Mouse (Mus musculus): ENCODE measurements around the gene Apold1. TPM values are rescaled to one million over a fixed set of nuclear protein-coding genes. Genes with fewer than 3 reads are reported as not detected.

Gene Apold1
- polyA plus RNA-seq, 1 experiment from 2014 or later: 4.3 TPM

DNA sequence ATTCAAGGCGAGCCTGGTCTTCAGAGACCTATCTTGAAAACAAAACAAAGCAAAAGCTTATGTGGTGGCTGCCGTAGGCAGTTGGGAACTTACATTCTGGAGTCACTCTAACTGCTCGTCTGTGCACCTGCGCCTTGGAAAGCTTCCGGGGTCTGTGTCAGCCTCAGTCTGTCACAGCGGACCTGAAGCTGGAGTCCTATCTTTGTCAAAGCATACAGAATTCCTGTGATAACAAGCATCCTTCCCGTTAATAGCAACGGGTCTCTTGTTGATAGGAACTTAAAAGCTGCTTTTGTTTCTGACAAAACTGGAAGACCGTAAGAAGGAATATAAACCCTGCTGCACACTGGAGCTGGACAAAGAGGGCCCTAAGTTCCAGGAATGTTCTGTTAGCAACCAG lies 6.9 kb downstream of the Apold1 start:
- ATAC-seq (ENCODE audit: low FRiP score, low TSS enrichment) (no peak), DNase-seq (no peak)
- no peaks in the 10 kb centered on the region for H3K9me3 ChIP-seq (ENCODE audit: control insufficient read depth, low read length)
- H3K4me3 ChIP-seq (replicated peaks; ENCODE audit: low read depth, low read length): no peak overlapping the region
- no peak overlapping the region for H3K9ac ChIP-seq (replicated peaks; ENCODE audit: low read length)
- no peaks in the 10 kb centered on the region for H3K27me3 ChIP-seq (ENCODE audit: control insufficient read depth, insufficient read depth, low read length)
- no peaks in the 10 kb centered on the region for H3K36me3 ChIP-seq (ENCODE audit: control insufficient read depth, insufficient read depth, low read length)
- no peak overlapping the region for H3K4me2 ChIP-seq (ENCODE audit: low read length)
- WGBS: 85% methylated on average over 9 of the region's 9 CpGs
- H3K27ac ChIP-seq (replicated peaks; ENCODE audit: low read depth, low read length): no peak overlapping the region
- H3K4me1 ChIP-seq (ENCODE audit: control insufficient read depth, insufficient read depth, low read length): 0 out of 2 replicates have a peak, but pooled peaks cover under 1% of the 10 kb centered on the region

- Histone ChIP-seq H3K4me2 (ENCODE audit: low read length) (no peak overlapping the region), H3K9me3 (ENCODE audit: control insufficient read depth, low read length) (no peaks in the 10 kb centered on the region), H3K4me3 (replicated peaks; ENCODE audit: low read depth, low read length) (no peak overlapping the region), H3K27ac (replicated peaks; ENCODE audit: low read depth, low read length) (no peak overlapping the region), H3K9ac (replicated peaks; ENCODE audit: low read length) (no peak overlapping the region), H3K36me3 (ENCODE audit: control insufficient read depth, insufficient read depth, low read length) (no peaks in the 10 kb centered on the region), H3K4me1 (ENCODE audit: control insufficient read depth, insufficient read depth, low read length) (no peaks in the 10 kb centered on the region), H3K27me3 (ENCODE audit: control insufficient read depth, insufficient read depth, low read length) (no peaks in the 10 kb centered on the region)
- WGBS: 91% methylated on average over 6 of the region's 6 CpGs
- DNase-seq (no peak), ATAC-seq (ENCODE audit: low FRiP score, low TSS enrichment) (no peak)
These were observed 9.2 kb downstream of the Apold1 start for GRCm38 (mm10) chr6:134990674-134991073.

GRCm38 (mm10) chr6:134994031-134994651 lies 12.6 kb downstream of the Apold1 start:
- no peaks in the 10 kb centered on the region for H3K4me1 ChIP-seq (ENCODE audit: control insufficient read depth, insufficient read depth, low read length)
- no peak overlapping the region for H3K9ac ChIP-seq (replicated peaks; ENCODE audit: low read length)
- DNase-seq: no peak
- H3K27ac ChIP-seq (replicated peaks; ENCODE audit: low read depth, low read length): no peak overlapping the region
- no peak for ATAC-seq (ENCODE audit: low FRiP score, low TSS enrichment)
- 74% methylated on average over 12 of the region's 12 CpGs for WGBS
- H3K4me3 ChIP-seq (replicated peaks; ENCODE audit: low read depth, low read length): no peak overlapping the region
- H3K27me3 ChIP-seq (ENCODE audit: control insufficient read depth, insufficient read depth, low read length): no peaks in the 10 kb centered on the region
- H3K4me2 ChIP-seq (ENCODE audit: low read length): no peak overlapping the region
- H3K36me3 ChIP-seq (ENCODE audit: control insufficient read depth, insufficient read depth, low read length): no peaks in the 10 kb centered on the region
- H3K9me3 ChIP-seq (ENCODE audit: control insufficient read depth, low read length): no peaks in the 10 kb centered on the region

GRCm38 (mm10) chr6:134994985-134995384 lies 13.5 kb downstream of the Apold1 start:
- Histone ChIP-seq H3K4me2 (ENCODE audit: low read length) (no peak overlapping the region), H3K27ac (replicated peaks; ENCODE audit: low read depth, low read length) (no peak overlapping the region), H3K36me3 (ENCODE audit: control insufficient read depth, insufficient read depth, low read length) (no peaks in the 10 kb centered on the region), H3K9me3 (ENCODE audit: control insufficient read depth, low read length) (no peaks in the 10 kb centered on the region), H3K4me3 (replicated peaks; ENCODE audit: low read depth, low read length) (no peak overlapping the region), H3K27me3 (ENCODE audit: control insufficient read depth, insufficient read depth, low read length) (no peaks in the 10 kb centered on the region), H3K4me1 (ENCODE audit: control insufficient read depth, insufficient read depth, low read length) (no peaks in the 10 kb centered on the region), H3K9ac (replicated peaks; ENCODE audit: low read length) (no peak overlapping the region)
- ATAC-seq (ENCODE audit: low FRiP score, low TSS enrichment) (no peak), DNase-seq (no peak)
- 84% methylated on average over 8 of the region's 8 CpGs for WGBS

DNA sequence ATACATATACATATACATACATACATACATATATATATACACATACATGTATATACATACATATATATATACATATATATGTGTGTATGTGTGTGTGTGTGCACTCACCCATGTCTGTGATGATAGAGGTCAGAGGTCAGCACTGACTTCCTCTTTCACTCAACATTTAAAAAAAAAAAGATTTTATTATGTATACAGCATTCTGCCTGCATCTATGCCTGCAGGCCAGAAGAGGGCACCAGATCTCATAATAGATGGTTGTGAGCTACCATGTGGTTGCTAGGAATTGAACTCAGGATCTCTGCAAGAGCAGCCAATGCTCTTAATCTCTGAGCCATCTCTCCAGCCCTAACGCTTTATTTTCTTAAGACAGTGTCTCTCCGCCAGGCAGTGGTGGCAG lies 15.4 kb downstream of the Apold1 start:
- 86% methylated on average over 2 of the region's 2 CpGs for WGBS
- no peaks in the 10 kb centered on the region for H3K4me1 ChIP-seq (ENCODE audit: control insufficient read depth, insufficient read depth, low read length)
- no peak overlapping the region for H3K4me3 ChIP-seq (replicated peaks; ENCODE audit: low read depth, low read length)
- no peak overlapping the region for H3K4me2 ChIP-seq (ENCODE audit: low read length)
- H3K36me3 ChIP-seq (ENCODE audit: control insufficient read depth, insufficient read depth, low read length): no peaks in the 10 kb centered on the region
- no peak overlapping the region for H3K27ac ChIP-seq (replicated peaks; ENCODE audit: low read depth, low read length)
- no peaks in the 10 kb centered on the region for H3K9me3 ChIP-seq (ENCODE audit: control insufficient read depth, low read length)
- H3K9ac ChIP-seq (replicated peaks; ENCODE audit: low read length): no peak overlapping the region
- ATAC-seq (ENCODE audit: low FRiP score, low TSS enrichment): no peak
- no peaks in the 10 kb centered on the region for H3K27me3 ChIP-seq (ENCODE audit: control insufficient read depth, insufficient read depth, low read length)
- no peak for DNase-seq

- H3K4me3 ChIP-seq (replicated peaks; ENCODE audit: low read depth, low read length): no peak overlapping the region
- H3K27ac ChIP-seq (replicated peaks; ENCODE audit: low read depth, low read length): no peak overlapping the region
- H3K9me3 ChIP-seq (ENCODE audit: control insufficient read depth, low read length): no peaks in the 10 kb centered on the region
- H3K4me1 ChIP-seq (ENCODE audit: control insufficient read depth, insufficient read depth, low read length): no peaks in the 10 kb centered on the region
- DNase-seq (no peak), ATAC-seq (ENCODE audit: low FRiP score, low TSS enrichment) (no peak)
- WGBS: 92% methylated on average over 8 of the region's 8 CpGs
- H3K36me3 ChIP-seq (ENCODE audit: control insufficient read depth, insufficient read depth, low read length): no peaks in the 10 kb centered on the region
- H3K9ac ChIP-seq (replicated peaks; ENCODE audit: low read length): no peak overlapping the region
- H3K27me3 ChIP-seq (ENCODE audit: control insufficient read depth, insufficient read depth, low read length): no peaks in the 10 kb centered on the region
- no peak overlapping the region for H3K4me2 ChIP-seq (ENCODE audit: low read length)
These were observed 16.6 kb downstream of the Apold1 start for GRCm38 (mm10) chr6:134998076-134998475.

GRCm38 (mm10) chr6:134998781-134999180 lies 17.3 kb downstream of the Apold1 start:
- no peak overlapping the region for H3K9ac ChIP-seq (replicated peaks; ENCODE audit: low read length)
- H3K9me3 ChIP-seq (ENCODE audit: control insufficient read depth, low read length): no peaks in the 10 kb centered on the region
- no peak for ATAC-seq (ENCODE audit: low FRiP score, low TSS enrichment)
- no peak for DNase-seq
- no peak overlapping the region for H3K4me2 ChIP-seq (ENCODE audit: low read length)
- no peaks in the 10 kb centered on the region for H3K27me3 ChIP-seq (ENCODE audit: control insufficient read depth, insufficient read depth, low read length)
- no peak overlapping the region for H3K4me3 ChIP-seq (replicated peaks; ENCODE audit: low read depth, low read length)
- 86% methylated on average over 3 of the region's 3 CpGs for WGBS
- H3K4me1 ChIP-seq (ENCODE audit: control insufficient read depth, insufficient read depth, low read length): no peaks in the 10 kb centered on the region
- no peaks in the 10 kb centered on the region for H3K36me3 ChIP-seq (ENCODE audit: control insufficient read depth, insufficient read depth, low read length)
- no peak overlapping the region for H3K27ac ChIP-seq (replicated peaks; ENCODE audit: low read depth, low read length)

- no peak for ATAC-seq (ENCODE audit: low FRiP score, low TSS enrichment)
These were observed 18.8 kb downstream of the Apold1 start for GRCm38 (mm10) chr6:135000272-135000671.

GRCm38 (mm10) chr6:135001991-135002390 lies 20.5 kb downstream of the Apold1 start:
- Histone ChIP-seq H3K27ac (replicated peaks; ENCODE audit: low read depth, low read length) (no peak overlapping the region), H3K4me1 (ENCODE audit: control insufficient read depth, insufficient read depth, low read length) (no peaks in the 10 kb centered on the region), H3K4me2 (ENCODE audit: low read length) (no peak overlapping the region), H3K9ac (replicated peaks; ENCODE audit: low read length) (no peak overlapping the region), H3K27me3 (ENCODE audit: control insufficient read depth, insufficient read depth, low read length) (no peaks in the 10 kb centered on the region), H3K4me3 (replicated peaks; ENCODE audit: low read depth, low read length) (no peak overlapping the region), H3K36me3 (ENCODE audit: control insufficient read depth, insufficient read depth, low read length) (no peaks in the 10 kb centered on the region), H3K9me3 (ENCODE audit: control insufficient read depth, low read length) (no peaks in the 10 kb centered on the region)
- ATAC-seq (ENCODE audit: low FRiP score, low TSS enrichment) (no peak), DNase-seq (no peak)
- 92% methylated on average over 4 of the region's 4 CpGs for WGBS

More at GRCm38 (mm10) chr6:135000272-135000671, 18.8 kb downstream of the Apold1 start:
- no peak overlapping the region for H3K4me3 ChIP-seq (replicated peaks; ENCODE audit: low read depth, low read length)
- no peaks in the 10 kb centered on the region for H3K4me1 ChIP-seq (ENCODE audit: control insufficient read depth, insufficient read depth, low read length)
- no peaks in the 10 kb centered on the region for H3K9me3 ChIP-seq (ENCODE audit: control insufficient read depth, low read length)
- H3K4me2 ChIP-seq (ENCODE audit: low read length): no peak overlapping the region
- no peaks in the 10 kb centered on the region for H3K36me3 ChIP-seq (ENCODE audit: control insufficient read depth, insufficient read depth, low read length)
- DNase-seq: no peak
- 82% methylated on average over 4 of the region's 4 CpGs for WGBS
- H3K9ac ChIP-seq (replicated peaks; ENCODE audit: low read length): no peak overlapping the region
- H3K27ac ChIP-seq (replicated peaks; ENCODE audit: low read depth, low read length): no peak overlapping the region
- no peaks in the 10 kb centered on the region for H3K27me3 ChIP-seq (ENCODE audit: control insufficient read depth, insufficient read depth, low read length)
